Mouse (Mus musculus) right cerebral cortex, postnatal 25 days (tissue): ENCODE measurements at regions not wholly inside any gene's neighbourhood (a gene's known extent, or its start where the extent isn't known, plus 50 kb on each side); places are given as distances from the start of the nearest gene placed in this dataset.

Source experiments
- DNase-seq: peaks from one replicate; pipeline ENCODE4 v3.0.0; 2022

DNA sequence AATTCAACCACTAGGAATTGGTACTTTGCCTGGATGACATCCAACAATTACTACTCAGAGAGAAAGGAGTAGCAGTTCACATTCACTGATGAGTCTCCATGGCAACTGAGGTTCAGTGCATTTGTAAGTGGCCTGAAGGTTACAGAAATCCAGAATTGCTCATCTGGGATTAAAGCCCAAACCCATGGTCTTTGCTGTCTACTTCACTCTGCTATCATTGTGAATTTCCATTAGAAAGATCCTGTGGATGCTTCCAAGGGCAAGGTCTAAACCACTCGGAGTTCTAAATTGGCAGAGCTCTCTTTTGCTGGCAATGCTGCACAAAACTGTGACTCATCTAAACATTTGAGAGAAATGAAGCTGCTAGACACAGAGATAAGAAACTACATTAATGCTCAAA lies 319.9 kb upstream of the Tbl1x start:
- DNase-seq = no peak

DNA sequence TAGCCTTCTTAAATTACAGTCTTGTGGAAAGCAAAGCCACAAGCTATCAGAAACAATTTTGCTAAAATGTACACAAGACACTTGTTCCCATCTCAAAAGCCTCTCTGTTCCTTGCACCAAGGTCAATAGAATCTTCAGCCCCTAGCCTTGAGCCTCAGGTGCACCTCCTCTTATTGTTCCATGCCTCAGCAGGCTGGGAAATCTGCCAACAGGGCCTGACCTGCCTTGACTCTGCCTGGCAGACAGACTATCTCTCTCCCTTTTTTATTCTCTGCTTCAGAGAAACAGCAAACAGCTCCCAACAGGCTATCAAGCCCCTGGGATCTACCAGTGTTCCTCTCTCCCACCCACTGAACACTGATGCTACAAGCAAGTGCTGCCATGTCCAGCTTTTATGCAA lies 302.1 kb upstream of the Tbl1x start:
- DNase-seq = no peak

DNA sequence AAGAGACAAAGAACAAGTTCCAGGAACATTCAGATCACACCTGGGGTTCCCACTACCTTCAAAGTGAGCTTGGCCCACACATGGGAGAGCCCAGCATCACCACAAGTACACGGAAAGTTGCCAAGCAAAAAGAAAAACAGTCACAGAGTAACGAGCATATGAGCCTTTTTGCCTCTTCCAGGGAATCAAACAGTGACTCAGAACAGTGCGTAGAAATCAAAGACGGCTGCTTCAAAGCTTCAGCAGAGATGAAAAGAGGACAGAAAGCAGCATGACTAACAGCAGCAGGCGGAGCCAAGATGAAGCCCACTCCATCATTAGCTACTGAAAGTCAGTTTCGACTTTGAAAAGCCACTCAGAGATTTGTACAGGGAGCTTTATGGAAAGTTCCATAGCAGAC lies 291.5 kb upstream of the Tbl1x start:
- DNase-seq = peak; percentile 8
